ENCODE assay signal across 8 mouse cellular contexts in genomic region chr16:33380882-33381613, GRCm38 (mm10). TPM values are rescaled to one million over a fixed set of nuclear protein-coding genes. Genes with fewer than 3 reads are reported as not detected.
DNase-seq lines count a peak whose midpoint lies in the region; ATAC-seq and TF ChIP-seq lines count a peak whose summit lies in the region.

No protein-coding gene starts in this region.

- in situ Hi-C loops in ES-E14 (cut with MboI; ENCODE audit: low sequenced_read_pairs in 2 of 2, unreplicated experiment in 2 of 2): no loop called here

- H3K4me2 ChIP-seq in heart, embryonic 15.5 days: peak overlapping the region; percentile 80
- H3K4me2 ChIP-seq in lung, postnatal 0 days (replicated peaks; ENCODE audit: low read depth, low read length): peak overlapping the region; percentile 80

- ATAC-seq in erythroid progenitor cell, adult 5-6 weeks (replicated peaks; ENCODE audit: low FRiP score, poor library complexity, severe bottlenecking): peak; percentile 46
- ATAC-seq in heart, embryonic 15.5 days (replicated peaks; ENCODE audit: insufficient number of reproducible peaks, insufficient read depth, low FRiP score, low read depth): peak; percentile 72
- ATAC-seq in lung, postnatal 0 days: peak; percentile 82

- H3K27ac ChIP-seq in ES-E14 (ENCODE audit: insufficient read depth, low read depth, low read length, poor library complexity, severe bottlenecking): peak overlapping the region; percentile 54
- H3K27ac ChIP-seq in brown adipose tissue, adult 24 weeks (replicated peaks; ENCODE audit: low read depth, low read length): peak overlapping the region; percentile 87
- peak overlapping the region; percentile 94 for H3K27ac ChIP-seq in heart, embryonic 15.5 days
- H3K27ac ChIP-seq in lung, postnatal 0 days (ENCODE audit: low read length): peak overlapping the region; percentile 92

- no peaks in the 10 kb centered on the region for H3K27me3 ChIP-seq in heart, embryonic 15.5 days
- no peaks in the 10 kb centered on the region for H3K27me3 ChIP-seq in lung, postnatal 0 days (replicated peaks; ENCODE audit: insufficient read depth, low read length)

- peaks cover 2 to 4% of the 10 kb centered on the region in 2 experiments; a peak in 2 of 4 replicates for H3K4me1 ChIP-seq in ES-E14 (ENCODE audit: control insufficient read depth in 2 of 2, insufficient read depth in 2 of 2, low read length in 2 of 2, poor library complexity in 1 of 2)
- peaks cover 9% of the 10 kb centered on the region for H3K4me1 ChIP-seq in brown adipose tissue, adult 24 weeks (ENCODE audit: control insufficient read depth, insufficient read depth, insufficient read length, low read length)
- H3K4me1 ChIP-seq in heart, embryonic 15.5 days (replicated peaks): peaks cover 24% of the 10 kb centered on the region
- H3K4me1 ChIP-seq in lung, postnatal 0 days (ENCODE audit: insufficient read depth, low read depth, low read length): peaks cover 5% of the 10 kb centered on the region; the same call in 1 of the 2 replicates

- no peaks in the 10 kb centered on the region for H3K9me3 ChIP-seq in ES-E14 (ENCODE audit: control insufficient read depth, insufficient read depth, low read depth, low read length)
- no peaks in the 10 kb centered on the region for H3K9me3 ChIP-seq in heart, embryonic 15.5 days (replicated peaks)
- H3K9me3 ChIP-seq in lung, postnatal 0 days (ENCODE audit: low read length): no peaks in the 10 kb centered on the region

- under 1% methylated on average over 55 of the region's 80 CpGs for WGBS in heart, embryonic 15.5 days
- WGBS in lung, postnatal 0 days: 1% methylated on average over 34 of the region's 80 CpGs

- no peaks in the 10 kb centered on the region for H3K36me3 ChIP-seq in ES-E14 (ENCODE audit: control insufficient read depth, insufficient read depth, low read length, poor library complexity, severe bottlenecking)
- no peaks in the 10 kb centered on the region for H3K36me3 ChIP-seq in heart, embryonic 15.5 days
- no peaks in the 10 kb centered on the region for H3K36me3 ChIP-seq in lung, postnatal 0 days (ENCODE audit: insufficient read depth, low read length)

- DNase-seq in ES-E14 (ENCODE audit: low read depth, low spot score): no peak
- peak; percentile 22 to 43 for DNase-seq in layer of hippocampus, adult 18-20 months (ENCODE audit: low spot score in 2 of 2)
- peak; percentile 38 for DNase-seq in lung, postnatal 0 days (ENCODE audit: low spot score)
- DNase-seq in retina, postnatal 1 day: peak; percentile 68
- peak; percentile 57 to 71 for DNase-seq in thymus, postnatal 36 days

- TF ChIP-seq EP300 in lung, postnatal 0 days (IDR thresholded peaks at IDR 0.05): no peak

- no peak for TF ChIP-seq CTCF in lung, postnatal 0 days (IDR thresholded peaks at IDR 0.05)

- H3K9ac ChIP-seq in ES-E14 (ENCODE audit: insufficient read depth, low read depth, low read length, poor library complexity, severe bottlenecking): peak overlapping the region; percentile 90
- peak overlapping the region; percentile 97 for H3K9ac ChIP-seq in heart, embryonic 15.5 days
- H3K9ac ChIP-seq in lung, postnatal 0 days (replicated peaks; ENCODE audit: low read depth): peak overlapping the region; percentile 87

- H3K4me3 ChIP-seq in ES-E14 (ENCODE audit: insufficient read depth in 1 of 2, low read depth in 1 of 2, low read length in 2 of 2, poor library complexity in 1 of 2, severe bottlenecking in 1 of 2): peak overlapping the region; percentile 92 to 95
- peak overlapping the region; percentile 96 for H3K4me3 ChIP-seq in brown adipose tissue, adult 24 weeks (ENCODE audit: insufficient read depth, low read depth, low read length)
- peak overlapping the region; percentile 95 for H3K4me3 ChIP-seq in heart, embryonic 15.5 days
- peak overlapping the region; percentile 90 for H3K4me3 ChIP-seq in lung, postnatal 0 days (ENCODE audit: low read depth, low read length)

TF ChIP-seq in ES-E14, 5 proteins besides CTCF, POLR2A, EP300 and RAD21:
- no peak for TF ChIP-seq CHD2 (IDR thresholded peaks at IDR 0.05; ENCODE audit: low read depth, low read length)
- TF ChIP-seq HCFC1 (IDR thresholded peaks at IDR 0.05; ENCODE audit: borderline replicate concordance, insufficient read depth, low read length): no peak
- no peak for TF ChIP-seq ZC3H11A (IDR thresholded peaks at IDR 0.05; ENCODE audit: borderline replicate concordance, low read depth, low read length)
- no peak for TF ChIP-seq MAFK (IDR thresholded peaks at IDR 0.05; ENCODE audit: insufficient read depth, low read depth, low read length)
- TF ChIP-seq ZNF384 (IDR thresholded peaks at IDR 0.05; ENCODE audit: low read depth, low read length): no peak

RNA-seq across cellular contexts. Expression of gene Zfp148, which starts 0.4 kb away (rescaled TPM):
- total RNA-seq in ES-E14 (2012; rRNA removed): 14.6 and 19.5 TPM in 2 replicates
- polyA plus RNA-seq in brown adipose tissue, adult 24 weeks (2012; ENCODE audit: insufficient read depth, insufficient read length, missing spikeins): 15.4 and 17.3 TPM in 2 replicates
- 15.5 and 34.0 TPM in 2 replicates for total RNA-seq in erythroid progenitor cell, adult 5-6 weeks (2015; ENCODE audit: low replicate concordance)
- 8.6 and 26.7 TPM in 2 replicates for total RNA-seq in erythroid progenitor cell, adult 5-6 weeks (2017; ENCODE audit: low replicate concordance)
- 38.0 and 41.0 TPM in 2 replicates for polyA plus RNA-seq in heart, embryonic 15.5 days (2015; fragmentation: Nextera tagmentation; extraction: Ambion mirVana)
- 100 to 1,000 TPM; 166 to 179 TPM for total RNA-seq in layer of hippocampus, adult 18-20 months (2021)
- 30.3 and 35.9 TPM in 2 replicates for polyA plus RNA-seq in lung, postnatal 0 days (2015; fragmentation: Nextera tagmentation; extraction: Ambion mirVana)
